Mouse (Mus musculus) left cerebral cortex, postnatal 4 days (tissue): ENCODE measurements around the gene Dlg2. TPM values are rescaled to one million over a fixed set of nuclear protein-coding genes. Genes with fewer than 3 reads are reported as not detected.

Experiments
- DNase-seq: peaks from one replicate; pipeline ENCODE4 v3.0.0-alpha.2; 2022
- intact Hi-C: fragments of 180-260 bp; cut with DNase I; formaldehyde crosslinking; loops from one replicate; pipeline ENCODE4 v1.15.1; 2025
- total RNA-seq, 2 experiments: library from RNA; stranded (reverse); gene quantifications; 2 replicates each; pipeline ENCODE4 v1.2.3; 2021

The Dlg2 gene
- total RNA-seq, 2 experiments from 2014 or later, result 316 to 332 TPM

GRCm38 (mm10) chr7:90539481-90540402 lies 63.3 kb downstream of the Dlg2 start:
- intact Hi-C loops, result no loop called here
- no peak for DNase-seq

- intact Hi-C loops, result no loop called here
- DNase-seq, result no peak
These were observed 64.4 kb downstream of the Dlg2 start for GRCm38 (mm10) chr7:90540811-90541323.

GRCm38 (mm10) chr7:90553399-90553798 lies 76.9 kb downstream of the Dlg2 start:
- no peak for DNase-seq
- intact Hi-C loops, result no loop called here

- no peak for DNase-seq
- intact Hi-C loops, result no loop called here
These were observed 77.9 kb downstream of the Dlg2 start for GRCm38 (mm10) chr7:90554421-90554820.

GRCm38 (mm10) chr7:90569130-90569529 lies 92.7 kb downstream of the Dlg2 start:
- no peak for DNase-seq
- intact Hi-C loops, result no loop called here

- intact Hi-C loops, result no loop called here
- DNase-seq, result no peak
These were observed 111.3 kb downstream of the Dlg2 start for GRCm38 (mm10) chr7:90587795-90588194.

- DNase-seq, result no peak
- intact Hi-C loops, result no loop called here
These were observed 111.8 kb downstream of the Dlg2 start for GRCm38 (mm10) chr7:90588318-90588717.

GRCm38 (mm10) chr7:90609764-90610163 lies 133.3 kb downstream of the Dlg2 start:
- no peak for DNase-seq
- intact Hi-C loops, result no loop called here

GRCm38 (mm10) chr7:90630546-90630945 lies 154.1 kb downstream of the Dlg2 start:
- intact Hi-C loops, result no loop called here
- no peak for DNase-seq

GRCm38 (mm10) chr7:90649512-90649911 lies 173.0 kb downstream of the Dlg2 start:
- intact Hi-C loops, result no loop called here

GRCm38 (mm10) chr7:90651128-90651527 lies 174.7 kb downstream of the Dlg2 start:
- intact Hi-C loops, result no loop called here
- DNase-seq, result no peak

More at GRCm38 (mm10) chr7:90649512-90649911, 173.0 kb downstream of the Dlg2 start:
- DNase-seq, result no peak

- no peak for DNase-seq
- intact Hi-C loops, result no loop called here
These were observed 175.1 kb downstream of the Dlg2 start for GRCm38 (mm10) chr7:90651611-90652010.

- intact Hi-C loops, result no loop called here
- DNase-seq, result no peak
These were observed 182.1 kb downstream of the Dlg2 start for GRCm38 (mm10) chr7:90658593-90658992.

- intact Hi-C loops, result no loop called here
- DNase-seq, result no peak
These were observed 217.6 kb downstream of the Dlg2 start for GRCm38 (mm10) chr7:90694050-90694449.

- intact Hi-C loops, result no loop called here
- DNase-seq, result peak; percentile 27
These were observed 219.9 kb downstream of the Dlg2 start for GRCm38 (mm10) chr7:90696181-90696950.

GRCm38 (mm10) chr7:90703163-90703852 lies 226.8 kb downstream of the Dlg2 start:
- intact Hi-C loops, result no loop called here
- DNase-seq, result no peak

- DNase-seq, result no peak
- intact Hi-C loops, result no loop called here
These were observed 227.5 kb downstream of the Dlg2 start for GRCm38 (mm10) chr7:90703951-90704350.

GRCm38 (mm10) chr7:90734086-90734485 lies 257.6 kb downstream of the Dlg2 start:
- intact Hi-C loops, result no loop called here
- no peak for DNase-seq

- DNase-seq, result no peak
- intact Hi-C loops, result no loop called here
These were observed 259.9 kb downstream of the Dlg2 start for GRCm38 (mm10) chr7:90736369-90736768.

- intact Hi-C loops, result no loop called here
- DNase-seq, result no peak
These were observed 272.2 kb downstream of the Dlg2 start for GRCm38 (mm10) chr7:90748636-90749035.

GRCm38 (mm10) chr7:90787945-90788344 lies 311.5 kb downstream of the Dlg2 start:
- intact Hi-C loops, result no loop called here
- DNase-seq, result no peak
